Mouse (Mus musculus) heart, postnatal 0 days (tissue): ENCODE results near the gene Ppp2r1b.

Experiments used
- CTCF ChIP-seq: IDR thresholded peaks from 2 replicates; pipeline ENCODE4 v1.5.1; 2016; ENCODE audit warnings: antibody characterized with exemption, control low read depth, low read depth
- EP300 ChIP-seq: IDR thresholded peaks from 2 replicates; pipeline ENCODE4 v1.6.1; 2016; ENCODE audit warnings: antibody characterized with exemption, low read depth

- no peak for TF ChIP-seq CTCF
- TF ChIP-seq EP300 = no peak
Observed at GRCm38 (mm10) chr9:50845547-50845946, 446 bp downstream of the Ppp2r1b start.
